Mouse (Mus musculus) left cerebral cortex, postnatal 14 days (tissue): ENCODE results near the gene BC048671. TPM values are rescaled to one million over a fixed set of nuclear protein-coding genes. Genes with fewer than 3 reads are reported as not detected.

Experiments
- DNase-seq, 2 experiments: peaks; one replicate each; pipeline ENCODE4 v3.0.0; 2021 to 2022; ENCODE audit warnings: low spot score in 2 of 2, mixed read lengths in 1 of 2
- intact Hi-C: fragments of 180-260 bp; cut with DNase I; formaldehyde crosslinking; loops from one replicate; pipeline ENCODE4 v1.15.1; 2025
- total RNA-seq, 2 experiments: library from RNA; stranded (reverse); gene quantifications; 2 replicates each; pipeline ENCODE4 v1.2.3; 2021

The BC048671 gene
- total RNA-seq, 2 experiments from 2014 or later, result not detected

DNA sequence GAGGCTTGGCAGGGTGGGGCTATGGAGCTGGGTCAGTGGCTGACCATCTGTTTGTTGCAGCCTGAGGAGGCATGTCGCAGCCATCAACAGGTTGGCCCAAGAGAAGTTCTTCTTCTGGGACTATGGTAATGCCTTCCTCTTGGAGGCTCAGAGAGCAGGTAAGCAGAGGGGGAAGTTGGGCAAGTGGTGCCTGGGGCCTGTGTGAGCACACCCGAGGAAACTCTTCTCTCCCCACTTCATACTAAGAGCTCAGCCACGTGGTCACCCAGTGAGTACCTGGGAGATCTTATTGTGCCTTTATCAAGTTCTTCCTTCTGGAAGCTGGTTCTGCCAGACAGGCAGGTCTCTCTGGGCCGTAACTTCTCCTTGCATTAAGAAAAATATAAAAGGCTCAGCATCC lies 46.2 kb downstream of the BC048671 start:
- intact Hi-C loops, result no loop called here
- DNase-seq, result no peak

DNA sequence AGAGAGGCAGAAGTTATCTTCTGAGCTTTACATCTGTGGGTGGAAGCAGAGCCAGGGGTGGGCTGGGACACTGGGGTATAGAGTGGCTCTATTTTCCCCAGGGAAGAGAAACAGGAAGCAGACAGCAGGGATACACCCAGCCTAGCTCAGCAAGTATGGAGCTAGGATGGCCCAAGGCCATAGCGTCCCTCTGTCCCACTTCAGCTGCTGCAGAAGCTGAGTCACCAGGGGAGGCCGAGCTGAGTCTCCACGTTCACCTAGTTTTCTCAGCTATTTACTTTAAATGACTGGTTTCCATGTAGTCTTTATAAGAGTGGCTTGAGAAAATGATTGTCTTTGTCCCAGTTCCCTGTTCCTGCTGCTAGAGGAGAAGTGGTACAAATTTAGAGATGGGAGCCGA lies 47.5 kb downstream of the BC048671 start:
- DNase-seq, result no peak
- intact Hi-C loops, result no loop called here

DNA sequence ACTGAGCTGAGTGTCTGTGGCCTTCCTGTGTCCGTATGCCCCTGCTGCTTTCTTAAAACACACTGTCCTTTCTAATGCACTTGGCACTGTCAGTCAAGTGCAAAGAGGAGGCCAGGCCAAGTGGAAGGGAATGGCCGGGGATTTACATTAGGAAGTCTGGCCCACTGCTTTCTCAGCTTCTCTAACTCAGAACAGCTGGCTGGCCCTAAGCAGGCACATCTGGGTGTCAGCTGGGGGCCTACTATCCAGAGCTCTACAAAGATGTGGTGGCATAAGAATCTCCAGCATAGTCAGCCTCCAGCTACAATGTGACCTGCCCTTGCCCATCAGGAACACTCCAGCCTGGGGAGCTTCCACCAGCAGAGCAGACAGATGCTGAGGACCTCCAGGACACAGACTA lies 49.0 kb downstream of the BC048671 start:
- no peak for DNase-seq
- intact Hi-C loops, result no loop called here

Other genes with a start within 250 kb of the BC048671 start
- gene Vmn1r49, start 222.7 kb upstream of the BC048671 start, total RNA-seq, result not detected
- gene Vmn1r50, start 199.8 kb upstream of the BC048671 start, total RNA-seq, result not detected
- gene Vmn1r51, start 178.6 kb upstream of the BC048671 start, total RNA-seq, result not detected
- not detected for gene Vmn1r52, start 126.4 kb upstream of the BC048671 start, total RNA-seq
- gene V1ra8, start 98.4 kb upstream of the BC048671 start, total RNA-seq, result not detected
- not detected for gene Vmn1r53, start 76.8 kb upstream of the BC048671 start, total RNA-seq
- not detected for gene Vmn1r54, start 54.9 kb upstream of the BC048671 start, total RNA-seq
- not detected for gene Chst13, start 24.0 kb downstream of the BC048671 start, total RNA-seq
- not detected for gene Uroc1, start 32.1 kb downstream of the BC048671 start, total RNA-seq
- 10 to 100 TPM; 23.3 to 24.1 TPM for gene Zxdc, start 68.3 kb downstream of the BC048671 start, total RNA-seq
- 1 to 10 TPM; 3.2 to 4.0 TPM for gene Cfap100, start 127.6 kb downstream of the BC048671 start, total RNA-seq
- gene Klf15, start 161.4 kb downstream of the BC048671 start, total RNA-seq, result 10 to 100 TPM; 18.9 to 27.7 TPM
- gene Aldh1l1, start 185.2 kb downstream of the BC048671 start, total RNA-seq, result 10 to 100 TPM; 61.4 to 65.8 TPM